Mouse (Mus musculus): ENCODE measurements around the gene Tut4.

The Tut4 gene

GRCm38 (mm10) chr4:108539701-108540100 is 80.5 kb downstream of the Tut4 start:
- no peak for DNase-seq

GRCm38 (mm10) chr4:108565026-108565425 is 105.8 kb downstream of the Tut4 start:
- no peak for DNase-seq

- DNase-seq = no peak
Observed at GRCm38 (mm10) chr4:108572644-108573043, 113.4 kb downstream of the Tut4 start.

GRCm38 (mm10) chr4:108578840-108579742 is 119.9 kb downstream of the Tut4 start, which contains the start of the genes Prpf38a and Orc1:
Gene Prpf38a (minus strand): TSS chr4:108579336.
Gene Orc1 (plus strand): TSS chr4:108579423.
- peak; percentile 96 to 98 for DNase-seq

GRCm38 (mm10) chr4:108579743-108580411 is 120.7 kb downstream of the Tut4 start:
- no peak for DNase-seq

GRCm38 (mm10) chr4:108593376-108593775 is 134.2 kb downstream of the Tut4 start:
- no peak for DNase-seq

- no peak for DNase-seq
Observed at GRCm38 (mm10) chr4:108595785-108596184, 136.6 kb downstream of the Tut4 start.

- no peak for DNase-seq
Observed at GRCm38 (mm10) chr4:108598306-108598705, 139.1 kb downstream of the Tut4 start.

GRCm38 (mm10) chr4:108601870-108602269 is 142.6 kb downstream of the Tut4 start:
- DNase-seq = no peak

- DNase-seq = no peak
Observed at GRCm38 (mm10) chr4:108608651-108609050, 149.4 kb downstream of the Tut4 start.

All from kidney, adult 8-10 months (tissue).